Mouse (Mus musculus) myocyte (in vitro differentiated cells): Measurements from ENCODE around the gene Scd4. TPM values are rescaled to one million over a fixed set of nuclear protein-coding genes. Genes with fewer than 3 reads are reported as not detected.
"Not testable (repeated sequence)": the region's sequence is repeated elsewhere in the genome, so short reads cannot be mapped to it uniquely, and the experiment has no call there.

Experiments
- H3K27me3 ChIP-seq: one replicate; pipeline ENCODE4 v1.6.1; 2011; ENCODE audit not compliant: control insufficient read depth, insufficient read depth, insufficient read length
- H3K36me3 ChIP-seq: one replicate; pipeline ENCODE4 v1.6.1; 2011; ENCODE audit not compliant: control insufficient read depth, insufficient read depth
- H3K4me2 ChIP-seq: one replicate; pipeline ENCODE4 v1.6.1; 2011; ENCODE audit warnings: low read depth, control low read depth
- H3K4me3 ChIP-seq: one replicate; pipeline ENCODE4 v1.5.1; 2011; ENCODE audit warnings: mild to moderate bottlenecking, control low read depth, moderate library complexity
- H3K79me2 ChIP-seq: one replicate; pipeline ENCODE4 v1.6.1; 2011; ENCODE audit not compliant: control insufficient read depth, insufficient read depth
- H3ac ChIP-seq: one replicate; pipeline ENCODE4 v1.6.1; 2011; ENCODE audit not compliant: control insufficient read depth, insufficient read length
- CEBPB ChIP-seq: IDR thresholded peaks from 2 replicates; pipeline ENCODE4 v1.6.1; 2011; ENCODE audit warnings: mild to moderate bottlenecking, moderate library complexity; ENCODE audit not compliant: poor library complexity, insufficient read depth, severe bottlenecking
- E2F4 ChIP-seq: IDR thresholded peaks from one replicate; pipeline ENCODE4 v1.6.1; 2011; ENCODE audit warnings: mild to moderate bottlenecking, control low read depth, moderate library complexity; ENCODE audit not compliant: insufficient read depth
- MAX ChIP-seq: IDR thresholded peaks from one replicate; pipeline ENCODE4 v1.6.1; 2011; ENCODE audit warnings: low read depth, mild to moderate bottlenecking, control low read depth
- MYOD1 ChIP-seq, 3 experiments: IDR thresholded peaks; one replicate each; pipeline ENCODE4 v1.6.1; 2011; ENCODE audit warnings: control low read depth in 2 of 3, low read depth in 2 of 3, mild to moderate bottlenecking in 2 of 3, moderate library complexity in 1 of 3; ENCODE audit not compliant: insufficient read length in 2 of 3, control insufficient read depth in 1 of 3
- MYOG ChIP-seq, 3 experiments: IDR thresholded peaks; one replicate each; pipeline ENCODE4 v1.6.1; 2011; ENCODE audit warnings: control low read depth in 2 of 3, low read depth in 2 of 3, mild to moderate bottlenecking in 2 of 3; ENCODE audit not compliant: insufficient read length in 2 of 3, control insufficient read depth in 1 of 3, insufficient read depth in 1 of 3
- POLR2A ChIP-seq: IDR thresholded peaks from one replicate; pipeline ENCODE4 v1.6.1; 2011; ENCODE audit warnings: low read depth, mild to moderate bottlenecking, control low read depth, moderate library complexity; ENCODE audit not compliant: insufficient read length
- POLR2AphosphoS2 ChIP-seq: IDR thresholded peaks from one replicate; pipeline ENCODE4 v1.6.1; 2011; ENCODE audit warnings: low read depth, control low read depth; ENCODE audit not compliant: insufficient read length
- SRF ChIP-seq: IDR thresholded peaks from one replicate; pipeline ENCODE4 v1.6.1; 2011; ENCODE audit warnings: low read depth; ENCODE audit not compliant: control insufficient read depth, insufficient read length
- TCF12 ChIP-seq: IDR thresholded peaks from one replicate; pipeline ENCODE4 v1.6.1; 2011; ENCODE audit warnings: mild to moderate bottlenecking, control low read depth; ENCODE audit not compliant: poor library complexity, insufficient read depth, severe bottlenecking
- TCF3 ChIP-seq: IDR thresholded peaks from one replicate; pipeline ENCODE4 v1.6.1; 2011; ENCODE audit warnings: low read depth, control low read depth; ENCODE audit not compliant: insufficient read length
- USF1 ChIP-seq: IDR thresholded peaks from one replicate; pipeline ENCODE4 v1.6.1; 2011; ENCODE audit warnings: low read depth, mild to moderate bottlenecking, control low read depth, moderate library complexity
- polyA plus RNA-seq: library from polyadenylated mRNA; unstranded; fragments of >200 nt; fragmentation: generic; extraction: Trizol; gene quantifications from one replicate; pipeline ENCODE4 v1.2.1, GENCODE M21; 2012; ENCODE audit warnings: missing spikeins

The Scd4 gene
- polyA plus RNA-seq, 1 experiment = 0.16 TPM

GRCm38 (mm10) chr19:44308611-44309246, 24.2 kb upstream of the Scd4 start:
- H3K27me3 ChIP-seq = no peaks in the 10 kb centered on the region
- H3ac ChIP-seq = no peak overlapping the region
- H3K36me3 ChIP-seq = peaks cover 51% of the 10 kb centered on the region
- no peak overlapping the region for H3K4me3 ChIP-seq
- no peak for TF ChIP-seq MYOD1 (IDR thresholded peaks at IDR 0.05; ENCODE audit: control insufficient read depth in 1 of 3, insufficient read length in 2 of 3, low read depth in 2 of 3)
- TF ChIP-seq POLR2AphosphoS2 = peak; percentile 86
- peaks cover 28% of the 10 kb centered on the region for H3K79me2 ChIP-seq
- H3K4me2 ChIP-seq = no peak overlapping the region

DNA sequence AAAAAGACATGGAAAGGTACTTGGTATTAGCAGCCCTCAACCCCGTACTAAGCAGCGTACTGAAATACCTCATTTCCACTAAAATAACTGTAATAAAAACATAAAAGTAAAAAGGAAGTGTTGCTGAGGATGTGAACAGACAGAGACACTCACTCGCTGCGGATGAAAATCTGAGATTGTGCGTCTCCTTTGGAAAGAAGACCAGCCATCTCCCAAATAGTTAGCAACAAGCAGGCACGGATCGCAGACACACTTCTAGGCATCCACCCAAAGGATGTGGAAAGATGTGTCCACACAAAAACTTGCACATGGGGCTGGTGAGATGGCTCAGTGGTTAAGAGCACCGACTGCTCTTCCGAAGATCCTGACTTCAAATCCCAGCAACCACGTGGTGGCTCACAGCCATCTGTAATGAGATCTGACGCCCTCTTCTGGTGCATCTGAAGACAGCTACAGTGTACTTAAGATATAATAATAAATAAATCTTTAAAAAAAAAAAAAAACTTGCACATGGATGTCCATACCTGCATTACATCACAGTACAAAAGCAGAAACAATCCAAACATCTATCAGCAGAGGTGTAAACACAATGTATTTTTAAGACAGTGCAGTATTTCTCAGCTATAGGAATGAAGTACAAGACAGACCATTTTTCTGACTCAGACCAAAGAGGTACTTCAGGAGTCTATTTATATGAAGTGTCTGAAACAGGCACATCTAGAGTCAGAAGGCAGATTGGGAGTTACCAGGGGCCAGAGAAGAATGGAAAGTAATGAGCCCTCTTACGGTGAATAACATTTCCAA, 23.3 kb upstream of the Scd4 start:
- peaks cover 43% of the 10 kb centered on the region for H3K36me3 ChIP-seq
- H3K4me2 ChIP-seq = no peak overlapping the region
- H3K79me2 ChIP-seq = peaks cover 20% of the 10 kb centered on the region
- no peak overlapping the region for H3K4me3 ChIP-seq
- H3K27me3 ChIP-seq = no peaks in the 10 kb centered on the region
- no peak overlapping the region for H3ac ChIP-seq
- TF ChIP-seq POLR2AphosphoS2 (peak; percentile 77), SRF (no peak), CEBPB (no peak), TCF3 (no peak), POLR2A (peak; percentile 32)

DNA sequence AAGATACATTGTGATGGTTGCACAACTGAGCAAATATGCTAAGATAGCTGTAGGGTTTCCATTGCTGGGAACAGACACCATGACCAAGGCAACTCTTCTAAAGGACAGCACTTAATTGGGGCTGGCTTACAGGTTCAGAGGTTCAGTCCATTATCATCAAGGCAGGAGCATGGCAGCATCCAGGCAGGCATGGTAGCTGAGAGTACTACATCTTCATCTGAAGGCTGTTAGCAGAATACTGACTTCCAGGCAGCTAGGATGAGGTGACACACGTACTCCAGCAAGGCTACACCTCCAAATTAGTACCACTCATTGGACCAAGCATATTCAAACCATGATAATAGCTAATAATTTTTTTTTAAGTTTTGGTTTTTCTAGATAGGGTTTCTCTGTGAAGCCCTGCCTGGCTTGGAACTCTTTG, 22.7 kb upstream of the Scd4 start:
- H3K27me3 ChIP-seq, H3ac ChIP-seq, H3K4me3 ChIP-seq: not testable (repeated sequence)
- H3K4me2 ChIP-seq = peak overlapping the region; percentile 63
- H3K36me3 ChIP-seq = peaks cover 37% of the 10 kb centered on the region
- peak; percentile 75 for TF ChIP-seq POLR2AphosphoS2
- 0 out of 2 replicates have a peak, but pooled peaks have one; percentile 12 for TF ChIP-seq CEBPB
- peaks cover 14% of the 10 kb centered on the region for H3K79me2 ChIP-seq

GRCm38 (mm10) chr19:44310814-44311213, 22.1 kb upstream of the Scd4 start:
- Histone ChIP-seq H3K4me3 (no peak overlapping the region), H3K4me2 (peak overlapping the region; percentile 63), H3K79me2 (peaks cover 7% of the 10 kb centered on the region), H3K36me3 (peaks cover 30% of the 10 kb centered on the region), H3K27me3 (no peaks in the 10 kb centered on the region), H3ac (no peak overlapping the region)
- no peak for TF ChIP-seq TCF3
- TF ChIP-seq TCF12 = no peak
- no peak for TF ChIP-seq SRF
- peak in 1 of 3 experiments; percentile 45 for TF ChIP-seq MYOG (IDR thresholded peaks at IDR 0.05; ENCODE audit: control insufficient read depth in 1 of 3, insufficient read depth in 1 of 3, insufficient read length in 2 of 3, low read depth in 2 of 3)
- peak; percentile 71 for TF ChIP-seq POLR2AphosphoS2
- TF ChIP-seq CEBPB = no peak
- no peak for TF ChIP-seq E2F4
- TF ChIP-seq MAX = no peak
- peak; percentile 61 for TF ChIP-seq USF1
- TF ChIP-seq MYOD1 (IDR thresholded peaks at IDR 0.05; ENCODE audit: control insufficient read depth in 1 of 3, insufficient read length in 2 of 3, low read depth in 2 of 3) = no peak
- TF ChIP-seq POLR2A = no peak

- H3K4me3 ChIP-seq = no peak overlapping the region
- peaks cover under 1% of the 10 kb centered on the region for H3K79me2 ChIP-seq
- H3ac ChIP-seq = no peak overlapping the region
- peaks cover 24% of the 10 kb centered on the region for H3K36me3 ChIP-seq
- peak overlapping the region; percentile 63 for H3K4me2 ChIP-seq
- TF ChIP-seq POLR2AphosphoS2 (peak; percentile 60), MYOG (IDR thresholded peaks at IDR 0.05; ENCODE audit: control insufficient read depth in 1 of 3, insufficient read depth in 1 of 3, insufficient read length in 2 of 3, low read depth in 2 of 3) (no peak)
- H3K27me3 ChIP-seq = no peaks in the 10 kb centered on the region
Measured at GRCm38 (mm10) chr19:44311306-44312006, 21.4 kb upstream of the Scd4 start.
